ENCODE assay signal across 16 mouse cellular contexts in the genomic region with DNA sequence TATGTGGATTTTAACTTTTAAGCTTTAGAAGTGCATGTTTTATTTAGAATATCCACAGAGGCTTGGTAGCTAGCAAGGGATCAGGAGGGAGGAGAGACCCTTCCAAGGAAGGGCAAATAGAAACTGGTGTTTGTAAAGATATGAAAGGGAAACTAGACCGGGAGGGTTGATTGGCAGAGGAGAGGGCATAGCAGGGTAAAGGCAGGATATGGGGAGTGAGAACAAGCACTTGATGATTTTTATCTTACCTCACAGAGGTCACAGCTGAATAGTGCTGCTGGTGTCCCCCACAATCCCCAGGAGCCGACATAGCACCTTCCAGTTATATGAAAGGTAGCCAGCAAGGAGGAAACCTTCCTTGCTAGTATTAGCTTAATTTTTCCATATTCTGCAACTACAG.
"Had no signal": no experiment of that assay in that cellular context is flagged by ENCODE, and none has a peak within 500 bp of the region (broad histone marks: within the 10 kb centered on the region; RNA-seq: fewer than 3 reads in every experiment).

No protein-coding gene starts in this region.

- H3K9me3 ChIP-seq: limb, embryonic 15.5 days; neural tube, embryonic 12.5 days; stomach, embryonic 15.5 days had no signal

- H3K36me3 ChIP-seq: limb, embryonic 15.5 days; neural tube, embryonic 12.5 days; stomach, embryonic 15.5 days had no signal

- H3K9ac ChIP-seq: limb, embryonic 15.5 days; lung, embryonic 14.5 days; neural tube, embryonic 12.5 days; stomach, embryonic 15.5 days had no signal

- H3K27me3 ChIP-seq: limb, embryonic 15.5 days; neural tube, embryonic 12.5 days; stomach, embryonic 15.5 days had no signal

- H3K27ac ChIP-seq: kidney, postnatal 0 days; limb, embryonic 15.5 days; macrophage; neural tube, embryonic 12.5 days; stomach, embryonic 15.5 days had no signal

- DNase-seq: kidney, adult 11 months; kidney, adult 9 months; kidney, postnatal 36 days; layer of hippocampus, adult 9-11 months; layer of hippocampus, postnatal 36 days; lung, embryonic 14.5 days; lung, postnatal 14 days; midbrain, embryonic 14.5 days; right cerebral cortex, postnatal 4 days; spleen, adult 18-20 months; thymus, postnatal 4 days had no signal

- H3K4me3 ChIP-seq: limb, embryonic 15.5 days; neural tube, embryonic 12.5 days; stomach, embryonic 15.5 days had no signal

- H3K4me1 ChIP-seq: limb, embryonic 15.5 days; neural tube, embryonic 12.5 days; stomach, embryonic 15.5 days had no signal

- H3K4me2 ChIP-seq: limb, embryonic 15.5 days; lung, embryonic 14.5 days; neural tube, embryonic 12.5 days; stomach, embryonic 15.5 days had no signal
